Mouse (Mus musculus) ES-Bruce4 (cell line): ENCODE measurements around the gene Gm26661. TPM values are rescaled to one million over a fixed set of nuclear protein-coding genes. Genes with fewer than 3 reads are reported as not detected.
A peak's percentile ranks its signal among the peaks of the same experiment; 100 is the strongest.

Experiments used
- H3K27ac ChIP-seq: 2 replicates; pipeline ENCODE4 v1.5.1; 2012; ENCODE audit warnings: low read length, inconsistent platforms; ENCODE audit not compliant: insufficient read depth
- H3K27me3 ChIP-seq: 2 replicates; pipeline ENCODE4 v1.6.1; 2012; ENCODE audit warnings: mild to moderate bottlenecking, low read length, inconsistent platforms; ENCODE audit not compliant: control insufficient read depth, poor library complexity, insufficient read depth, severe bottlenecking
- H3K36me3 ChIP-seq: 2 replicates; pipeline ENCODE4 v1.6.1; 2012; ENCODE audit warnings: inconsistent platforms, mild to moderate bottlenecking, low read length, moderate library complexity; ENCODE audit not compliant: control insufficient read depth, poor library complexity, insufficient read depth, severe bottlenecking
- H3K4me1 ChIP-seq: one replicate; pipeline ENCODE4 v1.8.1; 2011; ENCODE audit warnings: low read length; ENCODE audit not compliant: control insufficient read depth, insufficient read depth
- H3K4me3 ChIP-seq: 2 replicates; pipeline ENCODE4 v1.5.1; 2011; ENCODE audit warnings: low read depth, mild to moderate bottlenecking, low read length
- H3K9ac ChIP-seq: 2 replicates; pipeline ENCODE4 v1.6.1; 2012; ENCODE audit warnings: low read depth, mild to moderate bottlenecking, inconsistent platforms; ENCODE audit not compliant: poor library complexity, severe bottlenecking
- H3K9me3 ChIP-seq: replicated peaks from 2 replicates; pipeline ENCODE4 v1.6.1; 2012; ENCODE audit warnings: mild to moderate bottlenecking, low read length, inconsistent platforms; ENCODE audit not compliant: control insufficient read depth, poor library complexity, insufficient read depth, severe bottlenecking
- CTCF ChIP-seq: IDR thresholded peaks from one replicate; pipeline ENCODE4 v1.8.1; 2011; ENCODE audit warnings: low read depth, low read length
- EP300 ChIP-seq: IDR thresholded peaks from 2 replicates; pipeline ENCODE4 v1.6.1; 2011; ENCODE audit warnings: low read depth, low read length; ENCODE audit not compliant: insufficient read depth
- POLR2A ChIP-seq: IDR thresholded peaks from one replicate; pipeline ENCODE4 v1.8.1; 2011; ENCODE audit warnings: low read length; ENCODE audit not compliant: insufficient read depth
- polyA plus RNA-seq: library from polyadenylated mRNA; stranded (reverse); fragments of >200 nt; gene quantifications from 2 replicates; pipeline ENCODE4 v1.2.4, GENCODE M21; 2011; ENCODE audit warnings: low read depth; ENCODE audit not compliant: missing spikeins, insufficient read depth, insufficient read length

Gm26661 gene
- polyA plus RNA-seq, 1 experiment = not detected

- no peak overlapping the region for H3K27ac ChIP-seq
- H3K36me3 ChIP-seq = no peaks in the 10 kb centered on the region
- no peak for TF ChIP-seq CTCF
- no peak for TF ChIP-seq EP300
- TF ChIP-seq POLR2A = no peak
- H3K9ac ChIP-seq = 0 out of 2 replicates have a peak overlapping the region, but pooled peaks have one; percentile 56
- no peaks in the 10 kb centered on the region for H3K9me3 ChIP-seq
- H3K27me3 ChIP-seq = no peaks in the 10 kb centered on the region
- H3K4me3 ChIP-seq = no peak overlapping the region
- no peaks in the 10 kb centered on the region for H3K4me1 ChIP-seq
Measured at GRCm38 (mm10) chr14:7786073-7786472, 5.3 kb upstream of the Gm26661 start.

- H3K9me3 ChIP-seq = no peaks in the 10 kb centered on the region
- no peak overlapping the region for H3K4me3 ChIP-seq
- no peaks in the 10 kb centered on the region for H3K4me1 ChIP-seq
- H3K36me3 ChIP-seq = no peaks in the 10 kb centered on the region
- no peak overlapping the region for H3K27ac ChIP-seq
- no peaks in the 10 kb centered on the region for H3K27me3 ChIP-seq
- no peak overlapping the region for H3K9ac ChIP-seq
- TF ChIP-seq EP300 (no peak), CTCF (no peak)
Measured at GRCm38 (mm10) chr14:7789266-7790030, 1.9 kb upstream of the Gm26661 start.

GRCm38 (mm10) chr14:7791061-7791531, 291 bp upstream of the Gm26661 start:
- TF ChIP-seq CTCF = no peak
- Histone ChIP-seq H3K9ac (no peak overlapping the region), H3K4me3 (peak overlapping the region; percentile 58), H3K27ac (peak overlapping the region; percentile 2; the same call in 1 of the 2 replicates), H3K27me3 (no peaks in the 10 kb centered on the region), H3K9me3 (no peaks in the 10 kb centered on the region), H3K4me1 (no peaks in the 10 kb centered on the region), H3K36me3 (no peaks in the 10 kb centered on the region)

- no peaks in the 10 kb centered on the region for H3K4me1 ChIP-seq
- no peak overlapping the region for H3K9ac ChIP-seq
- peaks cover 7% of the 10 kb centered on the region for H3K9me3 ChIP-seq
- TF ChIP-seq POLR2A (no peak), EP300 (no peak), CTCF (no peak)
- H3K36me3 ChIP-seq = no peaks in the 10 kb centered on the region
- no peak overlapping the region for H3K27ac ChIP-seq
- H3K4me3 ChIP-seq = no peak overlapping the region
- no peaks in the 10 kb centered on the region for H3K27me3 ChIP-seq
Measured at GRCm38 (mm10) chr14:7795961-7796360, 4.6 kb downstream of the Gm26661 start.

GRCm38 (mm10) chr14:7800611-7801010, 9.2 kb downstream of the Gm26661 start:
- no peak overlapping the region for H3K9ac ChIP-seq
- no peaks in the 10 kb centered on the region for H3K36me3 ChIP-seq
- TF ChIP-seq POLR2A (no peak), EP300 (no peak), CTCF (no peak)
- H3K9me3 ChIP-seq = peaks cover 13% of the 10 kb centered on the region
- no peak overlapping the region for H3K4me3 ChIP-seq
- H3K27ac ChIP-seq = no peak overlapping the region
- no peaks in the 10 kb centered on the region for H3K27me3 ChIP-seq
- no peaks in the 10 kb centered on the region for H3K4me1 ChIP-seq

GRCm38 (mm10) chr14:7801831-7802230, 10.4 kb downstream of the Gm26661 start:
- H3K4me1 ChIP-seq = no peaks in the 10 kb centered on the region
- TF ChIP-seq CTCF (peak; percentile 47), POLR2A (no peak)
- no peak overlapping the region for H3K4me3 ChIP-seq
- H3K9me3 ChIP-seq = peaks cover 13% of the 10 kb centered on the region
- no peaks in the 10 kb centered on the region for H3K27me3 ChIP-seq
- H3K9ac ChIP-seq = no peak overlapping the region
- no peaks in the 10 kb centered on the region for H3K36me3 ChIP-seq
- H3K27ac ChIP-seq = no peak overlapping the region
